Mouse (Mus musculus): Measurements from ENCODE around the gene Lingo1.

The Lingo1 gene

GRCm38 (mm10) chr9:56722089-56722825, 74.0 kb downstream of the Lingo1 start:
- no peak for DNase-seq

GRCm38 (mm10) chr9:56718984-56719383, 77.3 kb downstream of the Lingo1 start:
- no peak for DNase-seq

- no peak for DNase-seq
Observed at GRCm38 (mm10) chr9:56716565-56716964, 79.7 kb downstream of the Lingo1 start.

- DNase-seq = no peak
Observed at GRCm38 (mm10) chr9:56716066-56716465, 80.2 kb downstream of the Lingo1 start.

GRCm38 (mm10) chr9:56714391-56714790, 81.9 kb downstream of the Lingo1 start:
- no peak for DNase-seq

GRCm38 (mm10) chr9:56712667-56713369, 83.5 kb downstream of the Lingo1 start:
- peak; percentile 92 for DNase-seq

GRCm38 (mm10) chr9:56710958-56711357, 85.3 kb downstream of the Lingo1 start:
- DNase-seq = no peak

- no peak for DNase-seq
Observed at GRCm38 (mm10) chr9:56706482-56707085, 89.7 kb downstream of the Lingo1 start.

- no peak for DNase-seq
Observed at GRCm38 (mm10) chr9:56701394-56701793, 94.9 kb downstream of the Lingo1 start.

GRCm38 (mm10) chr9:56700866-56701265, 95.4 kb downstream of the Lingo1 start:
- no peak for DNase-seq

GRCm38 (mm10) chr9:56698715-56699370, 97.4 kb downstream of the Lingo1 start:
- DNase-seq = no peak

GRCm38 (mm10) chr9:56694079-56694478, 102.2 kb downstream of the Lingo1 start:
- DNase-seq = no peak

GRCm38 (mm10) chr9:56691226-56691625, 105.0 kb downstream of the Lingo1 start:
- no peak for DNase-seq

- no peak for DNase-seq
Observed at GRCm38 (mm10) chr9:56690679-56691078, 105.6 kb downstream of the Lingo1 start.

GRCm38 (mm10) chr9:56687490-56687889, 108.8 kb downstream of the Lingo1 start:
- no peak for DNase-seq

GRCm38 (mm10) chr9:56687145-56687477, 109.2 kb downstream of the Lingo1 start:
- DNase-seq = no peak

- DNase-seq = peak; percentile 94
Observed at GRCm38 (mm10) chr9:56686339-56687144, 109.7 kb downstream of the Lingo1 start.

- DNase-seq = no peak
Observed at GRCm38 (mm10) chr9:56682826-56683225, 113.4 kb downstream of the Lingo1 start.

- DNase-seq = no peak
Observed at GRCm38 (mm10) chr9:56681950-56682349, 114.3 kb downstream of the Lingo1 start.

- DNase-seq = no peak
Observed at GRCm38 (mm10) chr9:56678929-56679681, 117.2 kb downstream of the Lingo1 start.

- DNase-seq = no peak
Observed at GRCm38 (mm10) chr9:56675696-56676095, 120.6 kb downstream of the Lingo1 start.
